Mouse (Mus musculus) gastrocnemius, adult 2 months (tissue): ENCODE data around the gene Fgfr2. TPM values are rescaled to one million over a fixed set of nuclear protein-coding genes. Genes with fewer than 3 reads are reported as not detected.

Experiments
- DNase-seq: peaks from one replicate; pipeline ENCODE4 v3.0.0; 2022
- H3K27ac ChIP-seq: fragments of 200-600 bp; 2 replicates; pipeline ENCODE4 v1.8.1; 2022; ENCODE audit warnings: mild to moderate bottlenecking
- H3K4me3 ChIP-seq: fragments of 200-600 bp; 2 replicates; pipeline ENCODE4 v1.8.1; 2022; ENCODE audit warnings: mild to moderate bottlenecking, moderate library complexity
- CTCF ChIP-seq: fragments of 200-600 bp; IDR thresholded peaks from 2 replicates; pipeline ENCODE4 v1.8.1; 2022; ENCODE audit warnings: antibody characterized with exemption, mild to moderate bottlenecking, moderate library complexity
- intact Hi-C: fragments of 180-260 bp; cut with DNase I; formaldehyde crosslinking; loops from one replicate; pipeline ENCODE4 v1.15.1; 2025
- total RNA-seq, 2 experiments: library from RNA; stranded (reverse); gene quantifications; 2 replicates each; pipeline ENCODE4 v1.2.3; 2021

Gene Fgfr2
- total RNA-seq, 2 experiments from 2014 or later = 0.15 to 0.33 TPM

- no peak overlapping the region for H3K27ac ChIP-seq
- no peak overlapping the region for H3K4me3 ChIP-seq
- no peak for DNase-seq
- intact Hi-C loops = no loop called here
- no peak for TF ChIP-seq CTCF
Measured at GRCm38 (mm10) chr7:130818813-130819212, 2304.3 kb downstream of the Fgfr2 start.

GRCm38 (mm10) chr7:130816243-130816642, 2306.9 kb downstream of the Fgfr2 start:
- Histone ChIP-seq H3K4me3 (no peak overlapping the region), H3K27ac (no peak overlapping the region)
- intact Hi-C loops = no loop called here
- TF ChIP-seq CTCF = no peak
- DNase-seq = no peak

GRCm38 (mm10) chr7:130815601-130816000, 2307.5 kb downstream of the Fgfr2 start:
- Histone ChIP-seq H3K27ac (no peak overlapping the region), H3K4me3 (no peak overlapping the region)
- TF ChIP-seq CTCF = no peak
- DNase-seq = no peak
- intact Hi-C loops = no loop called here

- DNase-seq = no peak
- intact Hi-C loops = no loop called here
Measured at GRCm38 (mm10) chr7:130812407-130812806, 2310.7 kb downstream of the Fgfr2 start.

GRCm38 (mm10) chr7:130810238-130810637, 2312.9 kb downstream of the Fgfr2 start:
- no peak overlapping the region for H3K4me3 ChIP-seq
- no peak overlapping the region for H3K27ac ChIP-seq
- no peak for DNase-seq
- no peak for TF ChIP-seq CTCF
- intact Hi-C loops = no loop called here

More at GRCm38 (mm10) chr7:130812407-130812806, 2310.7 kb downstream of the Fgfr2 start:
- Histone ChIP-seq H3K4me3 (no peak overlapping the region), H3K27ac (no peak overlapping the region)
- no peak for TF ChIP-seq CTCF

GRCm38 (mm10) chr7:130808694-130809093, 2314.5 kb downstream of the Fgfr2 start:
- peak overlapping the region; percentile 60 for H3K27ac ChIP-seq

GRCm38 (mm10) chr7:130807749-130808148, 2315.4 kb downstream of the Fgfr2 start:
- Histone ChIP-seq H3K4me3 (no peak overlapping the region), H3K27ac (0 out of 2 replicates have a peak overlapping the region, but pooled peaks have one; percentile 41)
- peak; percentile 70 for DNase-seq
- intact Hi-C loops = no loop called here
- TF ChIP-seq CTCF = no peak

More at GRCm38 (mm10) chr7:130808694-130809093, 2314.5 kb downstream of the Fgfr2 start:
- H3K4me3 ChIP-seq = no peak overlapping the region
- intact Hi-C loops = no loop called here
- DNase-seq = no peak
- TF ChIP-seq CTCF = no peak

- H3K27ac ChIP-seq = no peak overlapping the region
- DNase-seq = peak; percentile 53
- intact Hi-C loops = no loop called here
- H3K4me3 ChIP-seq = no peak overlapping the region
- TF ChIP-seq CTCF = no peak
Measured at GRCm38 (mm10) chr7:130804991-130805390, 2318.2 kb downstream of the Fgfr2 start.

- H3K4me3 ChIP-seq = no peak overlapping the region
- intact Hi-C loops = no loop called here
- no peak for DNase-seq
- TF ChIP-seq CTCF = no peak
- no peak overlapping the region for H3K27ac ChIP-seq
Measured at GRCm38 (mm10) chr7:130803251-130803825, 2319.8 kb downstream of the Fgfr2 start.

GRCm38 (mm10) chr7:130801811-130802210, 2321.3 kb downstream of the Fgfr2 start:
- no peak for DNase-seq
- TF ChIP-seq CTCF = no peak
- Histone ChIP-seq H3K4me3 (no peak overlapping the region), H3K27ac (no peak overlapping the region)
- intact Hi-C loops = no loop called here

GRCm38 (mm10) chr7:130800681-130801080, 2322.5 kb downstream of the Fgfr2 start:
- no peak for TF ChIP-seq CTCF
- no peak overlapping the region for H3K4me3 ChIP-seq
- DNase-seq = no peak
- intact Hi-C loops = no loop called here
- H3K27ac ChIP-seq = no peak overlapping the region

GRCm38 (mm10) chr7:130799418-130799817, 2323.7 kb downstream of the Fgfr2 start:
- no peak for TF ChIP-seq CTCF
- H3K4me3 ChIP-seq = no peak overlapping the region
- H3K27ac ChIP-seq = no peak overlapping the region
- intact Hi-C loops = no loop called here
- no peak for DNase-seq

- TF ChIP-seq CTCF = no peak
- DNase-seq = no peak
- H3K4me3 ChIP-seq = no peak overlapping the region
- intact Hi-C loops = no loop called here
- no peak overlapping the region for H3K27ac ChIP-seq
Measured at GRCm38 (mm10) chr7:130797524-130797923, 2325.6 kb downstream of the Fgfr2 start.

GRCm38 (mm10) chr7:130796786-130797185, 2326.4 kb downstream of the Fgfr2 start:
- no peak overlapping the region for H3K4me3 ChIP-seq
- H3K27ac ChIP-seq = no peak overlapping the region
- DNase-seq = no peak
- intact Hi-C loops = no loop called here
- no peak for TF ChIP-seq CTCF
